Mouse (Mus musculus) liver, adult (tissue): ENCODE measurements around the gene Ccdc127.

Source experiments
- GATA4 ChIP-seq: IDR thresholded peaks from 2 replicates; pipeline ENCODE4 v1.6.1; 2014; ENCODE audit warnings: mild to moderate bottlenecking, low read length; ENCODE audit not compliant: insufficient replicate concordance

Ccdc127 gene

GRCm38 (mm10) chr13:74363176-74363858, 13.2 kb downstream of the Ccdc127 start:
- TF ChIP-seq GATA4, result no peak

GRCm38 (mm10) chr13:74363859-74364235, 13.7 kb downstream of the Ccdc127 start, which contains the start of gene Lrrc14b:
Gene Lrrc14b (minus strand): TSS chr13:74364005.
- no peak for TF ChIP-seq GATA4

- no peak for TF ChIP-seq GATA4
These were observed 31.6 kb downstream of the Ccdc127 start for GRCm38 (mm10) chr13:74381533-74382276.

- no peak for TF ChIP-seq GATA4
These were observed 32.2 kb downstream of the Ccdc127 start for GRCm38 (mm10) chr13:74382289-74382688.

- TF ChIP-seq GATA4, result no peak
These were observed 39.6 kb downstream of the Ccdc127 start for GRCm38 (mm10) chr13:74389730-74390129.

- TF ChIP-seq GATA4, result no peak
These were observed 40.4 kb downstream of the Ccdc127 start, which contains the start of gene Zfp72 for GRCm38 (mm10) chr13:74390371-74390990. Gene Zfp72 (minus strand): TSS chr13:74390836.

- TF ChIP-seq GATA4, result no peak
These were observed 41.0 kb downstream of the Ccdc127 start for GRCm38 (mm10) chr13:74391156-74391555.

- TF ChIP-seq GATA4, result no peak
These were observed 49.3 kb downstream of the Ccdc127 start, which contains the start of gene Ftl1-ps1 for GRCm38 (mm10) chr13:74399298-74399839. Gene Ftl1-ps1 (plus strand): TSS chr13:74399694.
